Mouse (Mus musculus) cerebellum, adult 2 months (tissue): ENCODE results near the gene Frem1. TPM values are rescaled to one million over a fixed set of nuclear protein-coding genes. Genes with fewer than 3 reads are reported as not detected.
A peak's percentile ranks its signal among the peaks of the same experiment; 100 is the strongest.

Experiments used
- DNase-seq, 2 experiments: peaks; one replicate each; pipeline ENCODE4 v3.0.0; 2021
- H3K27ac ChIP-seq: fragments of 200-500 bp; 2 replicates; pipeline ENCODE4 v1.5.1; 2012; ENCODE audit warnings: low read length, control low read depth, inconsistent platforms; ENCODE audit not compliant: insufficient read depth
- H3K27me3 ChIP-seq: fragments of 200-500 bp; 2 replicates; pipeline ENCODE4 v1.6.1; 2012; ENCODE audit warnings: inconsistent platforms, mild to moderate bottlenecking, low read length, moderate library complexity; ENCODE audit not compliant: control insufficient read depth, insufficient read depth
- H3K4me1 ChIP-seq: fragments of 200-500 bp; 2 replicates; pipeline ENCODE4 v1.6.1; 2011; ENCODE audit warnings: low read length; ENCODE audit not compliant: control insufficient read depth, insufficient read depth
- H3K4me3 ChIP-seq: fragments of 200-500 bp; replicated peaks from 2 replicates; pipeline ENCODE3; 2011; ENCODE audit warnings: mild to moderate bottlenecking, low read depth, low read length, control low read depth; ENCODE audit not compliant: insufficient read depth
- CTCF ChIP-seq: fragments of 200-500 bp; IDR thresholded peaks from 2 replicates; pipeline ENCODE4 v1.5.1; 2011; ENCODE audit warnings: low read depth, mild to moderate bottlenecking, control low read depth, low read length, moderate library complexity, borderline replicate concordance; ENCODE audit not compliant: insufficient read depth
- POLR2A ChIP-seq: fragments of 200-500 bp; IDR thresholded peaks from 2 replicates; pipeline ENCODE4 v1.6.1; 2011; ENCODE audit warnings: low read length, control low read depth, borderline replicate concordance; ENCODE audit not compliant: insufficient read depth
- WGBS: fragments of 180-500 bp; shearing (Covaris S2); methylation state at CpG from one replicate; pipeline ENCODE4 v1.1.7; 2018; 5-methylcytosine and 5-hydroxymethylcytosine counted together
- polyA plus RNA-seq: library from polyadenylated mRNA; depleted of rRNA; stranded (reverse); fragments of >200 nt; gene quantifications from 2 replicates; pipeline ENCODE4 v1.2.3, GENCODE M21; 2012

Gene Frem1
- polyA plus RNA-seq, 1 experiment: 3.4 TPM

DNA sequence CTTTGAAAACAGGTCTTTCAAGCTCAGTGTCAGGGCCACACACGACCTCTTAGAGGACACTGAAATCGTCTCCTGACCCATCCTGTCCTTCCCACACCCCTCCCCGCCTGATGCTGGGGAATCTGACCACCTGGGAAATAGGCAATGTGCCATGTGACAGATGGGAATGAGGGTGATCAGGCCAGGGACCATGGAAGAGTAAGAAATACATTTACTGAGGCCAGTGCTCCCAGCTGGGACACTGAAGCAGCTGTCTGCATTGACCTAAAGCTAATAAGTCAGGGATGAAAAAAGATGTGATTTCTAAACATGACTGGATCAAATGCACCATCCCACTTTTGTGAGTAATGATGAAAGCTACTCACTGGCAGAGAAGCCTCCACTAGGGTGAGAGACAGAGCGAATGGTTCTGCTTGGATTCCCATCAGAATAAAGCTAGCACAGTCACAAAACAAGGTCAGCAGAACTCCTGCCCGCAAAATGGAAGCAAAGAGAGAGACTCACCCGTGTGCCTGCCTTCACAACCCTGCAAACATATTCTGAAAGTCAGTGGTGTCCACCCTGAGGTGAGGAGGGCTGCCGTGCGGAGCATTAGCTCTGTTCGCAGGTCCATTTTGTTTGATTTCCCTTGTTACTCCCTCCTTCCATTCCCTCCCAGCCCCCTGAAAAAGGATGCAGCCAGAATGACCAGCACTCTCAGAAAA lies 106.4 kb downstream of the Frem1 start:
- no peak for TF ChIP-seq POLR2A
- no peak for TF ChIP-seq CTCF
- DNase-seq: peak; percentile 79 to 88
- Histone ChIP-seq H3K4me1 (peaks cover 21% of the 10 kb centered on the region), H3K4me3 (peak overlapping the region; percentile 21), H3K27me3 (no peaks in the 10 kb centered on the region), H3K27ac (peak overlapping the region; percentile 94)
- 11% methylated on average over 9 of the region's 9 CpGs for WGBS

DNA sequence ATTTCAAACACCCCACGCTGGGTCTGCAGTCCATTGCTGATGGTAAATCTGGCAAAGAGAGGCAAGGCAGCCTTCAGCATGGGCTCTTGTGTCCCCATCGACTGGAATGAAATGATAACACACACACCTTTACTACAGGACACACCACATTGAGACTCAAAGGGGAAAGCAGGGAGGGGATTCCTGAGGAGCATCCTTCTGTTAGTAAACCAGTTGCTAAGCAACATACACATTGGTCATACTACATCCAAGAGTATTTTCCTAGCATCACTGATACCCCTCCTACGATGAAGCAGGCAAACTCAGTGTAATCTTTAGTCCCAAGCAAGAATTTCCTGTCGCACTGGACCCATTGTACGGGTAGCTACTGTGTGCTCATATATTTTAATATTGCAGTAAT lies 111.5 kb downstream of the Frem1 start:
- Histone ChIP-seq H3K4me1 (peaks cover 8% of the 10 kb centered on the region), H3K27me3 (no peaks in the 10 kb centered on the region), H3K27ac (no peak overlapping the region), H3K4me3 (no peak overlapping the region)
- WGBS: 75% methylated on average over 5 of the region's 5 CpGs
- TF ChIP-seq POLR2A: no peak
- no peak for TF ChIP-seq CTCF
- DNase-seq: no peak

DNA sequence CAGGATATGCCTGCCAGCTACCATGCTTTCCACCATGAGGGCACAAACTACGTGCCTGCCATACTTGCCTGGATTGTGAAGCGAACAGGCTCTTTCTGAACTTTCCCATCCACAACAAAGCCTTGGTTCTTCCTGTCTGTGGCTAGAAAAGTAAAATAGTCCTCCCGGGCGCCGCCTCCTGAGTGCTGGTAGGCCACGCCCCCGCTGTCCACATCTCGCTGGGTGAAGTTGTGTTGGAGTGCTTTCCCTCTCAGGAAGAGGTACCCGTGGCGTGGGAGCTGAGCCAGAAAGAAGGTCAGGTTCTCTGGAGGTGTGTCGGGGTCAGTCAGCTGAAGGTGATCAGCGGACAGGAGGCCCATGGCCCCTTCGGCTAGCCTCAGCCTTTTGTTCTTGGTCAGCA lies 111.9 kb downstream of the Frem1 start:
- 89% methylated on average over 13 of the region's 13 CpGs for WGBS
- DNase-seq: no peak
- Histone ChIP-seq H3K27me3 (no peaks in the 10 kb centered on the region), H3K27ac (no peak overlapping the region), H3K4me1 (peaks cover 5% of the 10 kb centered on the region; the same call in 1 of the 2 replicates), H3K4me3 (no peak overlapping the region)
- TF ChIP-seq CTCF: no peak
- TF ChIP-seq POLR2A: no peak

DNA sequence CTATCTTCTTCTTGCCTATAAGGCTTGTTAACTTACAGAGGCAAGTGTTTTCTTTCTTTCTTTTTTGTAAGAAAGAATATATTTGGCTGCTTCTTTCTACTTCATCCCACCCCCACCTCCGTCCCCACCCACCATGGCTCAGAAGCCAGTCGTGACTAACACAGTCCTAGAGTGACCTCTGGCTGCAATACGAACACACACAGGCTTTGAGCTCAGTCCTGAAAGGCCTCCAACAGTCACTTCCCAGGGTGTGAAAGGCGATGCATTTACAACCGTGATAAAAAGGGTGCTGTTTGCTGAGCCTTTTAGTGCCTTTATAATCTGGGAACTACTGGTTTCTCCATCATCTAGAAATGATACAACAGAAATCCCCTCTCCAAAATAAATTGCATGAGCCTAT lies 117.8 kb downstream of the Frem1 start:
- no peak overlapping the region for H3K4me3 ChIP-seq
- no peak overlapping the region for H3K27ac ChIP-seq
- peak; percentile 44 to 63 for DNase-seq
- no peaks in the 10 kb centered on the region for H3K4me1 ChIP-seq
- no peaks in the 10 kb centered on the region for H3K27me3 ChIP-seq
- WGBS: 3% methylated on average over 5 of the region's 5 CpGs
- TF ChIP-seq POLR2A (no peak), CTCF (peak; percentile 79)

DNA sequence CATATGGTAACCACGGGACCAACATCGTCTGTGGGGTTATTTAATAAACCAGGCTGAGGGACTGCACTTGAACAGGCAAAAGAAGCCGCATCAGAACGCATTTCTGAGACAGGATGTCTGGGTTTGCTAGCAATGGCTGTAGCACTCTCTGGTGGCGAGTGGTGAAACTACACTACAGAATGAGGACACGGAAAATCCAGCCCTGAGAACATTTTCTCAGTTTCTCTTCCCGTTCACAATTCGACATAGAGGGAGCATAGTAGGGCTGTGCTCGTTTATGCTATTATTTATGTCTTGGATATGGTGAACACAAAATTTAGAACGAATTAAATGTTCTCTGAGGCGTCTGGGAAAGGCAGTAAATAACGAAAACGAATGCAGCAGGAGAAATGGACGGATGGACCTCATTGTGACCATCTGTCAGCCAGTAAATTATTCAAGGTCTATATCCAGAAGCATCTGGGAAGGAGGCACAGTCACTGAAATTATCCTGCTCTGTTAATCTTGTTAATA lies 118.4 kb downstream of the Frem1 start:
- no peak overlapping the region for H3K27ac ChIP-seq
- WGBS: under 1% methylated on average over 14 of the region's 14 CpGs
- TF ChIP-seq CTCF (peak; percentile 95), POLR2A (no peak)
- no peaks in the 10 kb centered on the region for H3K4me1 ChIP-seq
- no peaks in the 10 kb centered on the region for H3K27me3 ChIP-seq
- DNase-seq: peak; percentile 81 to 87
- H3K4me3 ChIP-seq: peak overlapping the region; percentile 59

DNA sequence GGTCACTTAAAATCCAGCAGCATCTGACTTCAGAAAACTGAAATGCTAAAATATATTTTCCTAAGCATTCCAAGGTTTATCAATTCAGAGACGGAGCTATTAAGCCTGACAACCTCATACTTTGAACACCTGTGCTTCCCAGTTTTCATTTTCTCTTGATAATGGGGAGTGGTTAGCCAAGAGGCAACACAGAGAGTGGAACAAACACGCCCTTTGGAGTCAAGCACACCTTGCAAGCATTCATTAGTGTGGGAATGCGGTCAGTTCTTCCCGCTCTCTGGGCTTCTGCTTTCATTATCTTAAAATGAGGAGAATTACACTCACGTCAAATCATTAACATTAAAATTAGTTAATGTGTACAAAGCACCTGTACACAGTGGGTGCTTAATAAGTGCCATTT lies 122.1 kb downstream of the Frem1 start:
- TF ChIP-seq CTCF: no peak
- no peak for TF ChIP-seq POLR2A

DNA sequence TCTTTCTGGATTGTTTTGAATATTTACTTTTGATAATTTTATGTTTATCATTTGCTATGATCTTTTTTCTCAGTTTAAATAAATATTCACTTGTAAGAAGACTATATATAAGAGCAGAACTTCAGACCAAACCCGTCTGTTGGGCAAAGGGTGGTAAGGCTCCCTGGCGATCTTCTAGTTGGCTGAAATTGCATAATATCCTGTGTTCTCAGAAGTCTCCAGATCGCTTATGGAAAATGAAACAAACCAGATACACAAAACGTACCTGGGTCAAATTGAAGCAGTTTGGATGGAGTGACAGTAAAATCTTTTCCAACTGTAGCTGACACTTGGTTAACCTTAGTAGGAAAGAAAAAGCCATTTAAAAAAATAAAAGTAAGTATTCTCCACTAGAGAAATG lies 130.2 kb downstream of the Frem1 start:
- no peak for DNase-seq
- no peak overlapping the region for H3K4me3 ChIP-seq
- no peak for TF ChIP-seq POLR2A
- TF ChIP-seq CTCF: no peak
- no peaks in the 10 kb centered on the region for H3K27me3 ChIP-seq
- 83% methylated on average over 4 of the region's 4 CpGs for WGBS
- no peak overlapping the region for H3K27ac ChIP-seq
- no peaks in the 10 kb centered on the region for H3K4me1 ChIP-seq

More for the DNA sequence above, 122.1 kb downstream of the Frem1 start:
- Histone ChIP-seq H3K4me3 (no peak overlapping the region), H3K27ac (no peak overlapping the region), H3K27me3 (no peaks in the 10 kb centered on the region), H3K4me1 (no peaks in the 10 kb centered on the region)
- 95% methylated on average over 5 of the region's 5 CpGs for WGBS
- no peak for DNase-seq

DNA sequence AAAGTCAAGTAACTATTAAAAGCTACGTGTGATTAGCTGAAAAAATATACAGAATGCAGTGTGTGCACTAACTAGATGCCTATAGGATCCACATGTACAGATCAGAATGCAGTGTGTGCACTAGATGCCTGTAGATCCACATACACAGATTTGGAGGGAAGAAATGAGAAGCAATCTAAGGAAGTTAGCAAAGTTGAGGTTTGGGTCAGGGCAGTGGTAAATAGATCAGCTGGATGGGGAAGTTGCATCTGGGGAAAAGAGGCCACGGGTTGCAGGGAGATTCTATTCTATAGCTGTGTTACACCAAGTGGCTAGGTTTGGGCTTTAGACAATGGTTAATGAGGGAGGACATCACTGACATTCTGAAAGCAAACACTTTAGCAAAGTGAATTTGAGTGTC lies 133.5 kb downstream of the Frem1 start:
- Histone ChIP-seq H3K4me3 (no peak overlapping the region), H3K27ac (no peak overlapping the region), H3K4me1 (no peaks in the 10 kb centered on the region), H3K27me3 (no peaks in the 10 kb centered on the region)
- no peak for TF ChIP-seq CTCF
- WGBS: 95% methylated on average over 2 of the region's 2 CpGs
- DNase-seq: no peak
